ENCODE assay signal across 12 mouse cellular contexts in genomic region chr11:71224614-71225013, GRCm38 (mm10). TPM values are rescaled to one million over a fixed set of nuclear protein-coding genes. Genes with fewer than 3 reads are reported as not detected.
DNase-seq lines count a peak whose midpoint lies in the region; ATAC-seq and TF ChIP-seq lines count a peak whose summit lies in the region.
"Had no signal": no experiment of that assay in that cellular context is flagged by ENCODE, and none has a peak within 500 bp of the region (broad histone marks: within the 10 kb centered on the region; RNA-seq: fewer than 3 reads in every experiment).

No protein-coding gene starts in this region.

- peak; percentile 9 to 25 for DNase-seq in cerebellum, postnatal 10 days
- DNase-seq in cerebellum, adult 18-20 months = no peak
- DNase-seq in kidney, postnatal 10 days = peak; percentile 22
- DNase-seq in urinary bladder, postnatal 14 days (ENCODE audit: low spot score) = peak; percentile 22
- DNase-seq in urinary bladder, postnatal 25 days (ENCODE audit: low spot score) = no peak
- DNase-seq in stomach, postnatal 0 days (ENCODE audit: low spot score) = no peak
- DNase-seq in right cerebral cortex, adult 2 months (ENCODE audit: low spot score in 2 of 2) = no peak
- DNase-seq: cerebellum, adult 9-10 months had no signal

- H3K27ac ChIP-seq in kidney, embryonic 15.5 days = no peak overlapping the region
- H3K27ac ChIP-seq in stomach, postnatal 0 days (replicated peaks) = no peak overlapping the region
- H3K27ac ChIP-seq: hindbrain, embryonic 13.5 days; liver, embryonic 15.5 days; stomach, embryonic 15.5 days had no signal

- H3K4me2 ChIP-seq in kidney, embryonic 15.5 days = no peak overlapping the region
- no peak overlapping the region for H3K4me2 ChIP-seq in stomach, postnatal 0 days (replicated peaks; ENCODE audit: low read depth)
- H3K4me2 ChIP-seq: hindbrain, embryonic 13.5 days; liver, embryonic 15.5 days; stomach, embryonic 15.5 days had no signal

- TF ChIP-seq EP300 in stomach, postnatal 0 days (optimal IDR thresholded peaks at IDR 0.05) = no peak

- no peaks in the 10 kb centered on the region for H3K36me3 ChIP-seq in kidney, embryonic 15.5 days
- no peaks in the 10 kb centered on the region for H3K36me3 ChIP-seq in stomach, postnatal 0 days (ENCODE audit: control insufficient read depth, insufficient read depth, low read length)
- H3K36me3 ChIP-seq: hindbrain, embryonic 13.5 days; liver, embryonic 15.5 days; stomach, embryonic 15.5 days had no signal

- no peaks in the 10 kb centered on the region for H3K9me3 ChIP-seq in kidney, embryonic 15.5 days (replicated peaks)
- H3K9me3 ChIP-seq in stomach, postnatal 0 days (ENCODE audit: control insufficient read depth, low read length) = no peaks in the 10 kb centered on the region
- H3K9me3 ChIP-seq: hindbrain, embryonic 13.5 days; liver, embryonic 15.5 days; stomach, embryonic 15.5 days had no signal

- peak; percentile 56 for TF ChIP-seq CTCF in stomach, postnatal 0 days (IDR thresholded peaks at IDR 0.05; ENCODE audit: low read depth)

- no peaks in the 10 kb centered on the region for H3K4me1 ChIP-seq in kidney, embryonic 15.5 days
- H3K4me1 ChIP-seq in stomach, postnatal 0 days (replicated peaks; ENCODE audit: control insufficient read depth, insufficient read depth) = no peaks in the 10 kb centered on the region
- H3K4me1 ChIP-seq: hindbrain, embryonic 13.5 days; liver, embryonic 15.5 days; stomach, embryonic 15.5 days had no signal

- 76% methylated on average over 2 of the region's 2 CpGs for WGBS in kidney, embryonic 15.5 days
- WGBS in stomach, postnatal 0 days = 65% methylated on average over 2 of the region's 2 CpGs

- H3K27me3 ChIP-seq in kidney, embryonic 15.5 days = no peaks in the 10 kb centered on the region
- H3K27me3 ChIP-seq in stomach, postnatal 0 days (ENCODE audit: control insufficient read depth, insufficient read depth, low read length) = no peaks in the 10 kb centered on the region
- H3K27me3 ChIP-seq: hindbrain, embryonic 13.5 days; liver, embryonic 15.5 days; stomach, embryonic 15.5 days had no signal

- no peak for ATAC-seq in kidney, embryonic 15.5 days (replicated peaks; ENCODE audit: low FRiP score)
- ATAC-seq in stomach, postnatal 0 days (ENCODE audit: low FRiP score, low TSS enrichment) = no peak

- H3K9ac ChIP-seq in kidney, embryonic 15.5 days = no peak overlapping the region
- H3K9ac ChIP-seq in stomach, postnatal 0 days (ENCODE audit: low read length) = no peak overlapping the region
- H3K9ac ChIP-seq: hindbrain, embryonic 13.5 days; liver, embryonic 15.5 days; stomach, embryonic 15.5 days had no signal

- H3K4me3 ChIP-seq in kidney, embryonic 15.5 days (replicated peaks) = no peak overlapping the region
- no peak overlapping the region for H3K4me3 ChIP-seq in stomach, postnatal 0 days (ENCODE audit: low read depth, low read length)
- H3K4me3 ChIP-seq: hindbrain, embryonic 13.5 days; liver, embryonic 15.5 days; stomach, embryonic 15.5 days had no signal

RNA-seq across cellular contexts. Expression of gene Nlrp1b, which starts 5.9 kb away (rescaled TPM):
- not detected in 2 replicates for polyA plus RNA-seq in kidney, embryonic 15.5 days (2015; fragmentation: Nextera tagmentation; extraction: Ambion mirVana)
- polyA plus RNA-seq in stomach, postnatal 0 days (2015; fragmentation: Nextera tagmentation; extraction: Ambion mirVana) = 0.04 and 0.07 TPM in 2 replicates
- polyA plus RNA-seq: hindbrain, embryonic 13.5 days had no signal

Comparison
In these comparisons a context has a peak if more than half of its experiments do, and no peak if none do; other contexts are left out.
1. DNase-seq: peak in cerebellum, postnatal 10 days (2 of 2), kidney, postnatal 10 days (single experiment) and urinary bladder, postnatal 14 days (single experiment); none in cerebellum, adult 18-20 months (0 of 2), urinary bladder, postnatal 25 days (single experiment), stomach, postnatal 0 days (single experiment) and right cerebral cortex, adult 2 months (0 of 2).